8 mouse cellular contexts compared by ENCODE assay signal in genomic region chr12:71832225-71832624, GRCm38 (mm10). TPM values are rescaled to one million over a fixed set of nuclear protein-coding genes. Genes with fewer than 3 reads are reported as not detected.
DNase-seq lines count a peak whose midpoint lies in the region; ATAC-seq and TF ChIP-seq lines count a peak whose summit lies in the region.

No protein-coding gene starts in this region.

- peak; percentile 56 for DNase-seq in ES-E14 (ENCODE audit: low read depth, low spot score)
- DNase-seq in c-Kit-positive CD71-negative TER-119-negative erythroid progenitor cells, embryonic 14.5 days (ENCODE audit: low read depth): peak; percentile 64
- peak; percentile 93 for DNase-seq in forebrain, embryonic 14.5 days (ENCODE audit: low spot score)
- peak; percentile 75 to 77 for DNase-seq in heart, postnatal 10 days
- DNase-seq in kidney, postnatal 4 days: peak; percentile 76 to 85
- peak; percentile 74 to 82 for DNase-seq in lung, adult 18-20 months
- DNase-seq in thymus, postnatal 0 days (ENCODE audit: low spot score): peak; percentile 36

- 0 out of 2 replicates have a peak overlapping the region, but pooled peaks have one; percentile 91 for H3K9ac ChIP-seq in ES-E14 (ENCODE audit: insufficient read depth, low read depth, low read length, poor library complexity, severe bottlenecking)
- H3K9ac ChIP-seq in forebrain, embryonic 14.5 days (ENCODE audit: low read length): peak overlapping the region; percentile 96
- peak overlapping the region; percentile 97 for H3K9ac ChIP-seq in neural tube, embryonic 14.5 days (replicated peaks; ENCODE audit: low read depth, low read length)

- H3K4me2 ChIP-seq in forebrain, embryonic 14.5 days (ENCODE audit: low read length): peak overlapping the region; percentile 75
- H3K4me2 ChIP-seq in neural tube, embryonic 14.5 days (ENCODE audit: low read depth, low read length): peak overlapping the region; percentile 76

- no peak for ATAC-seq in forebrain, embryonic 14.5 days
- ATAC-seq in neural tube, embryonic 14.5 days (ENCODE audit: low read depth): no peak

- H3K9me3 ChIP-seq in ES-E14 (ENCODE audit: control insufficient read depth, insufficient read depth, low read depth, low read length): no peaks in the 10 kb centered on the region
- no peaks in the 10 kb centered on the region for H3K9me3 ChIP-seq in forebrain, embryonic 14.5 days (replicated peaks; ENCODE audit: control insufficient read depth, low read length)
- H3K9me3 ChIP-seq in neural tube, embryonic 14.5 days (ENCODE audit: control insufficient read depth, low read length): no peaks in the 10 kb centered on the region

- in situ Hi-C loops in ES-E14 (cut with MboI; ENCODE audit: low sequenced_read_pairs in 2 of 2, unreplicated experiment in 2 of 2): no loop called here

- H3K4me3 ChIP-seq in ES-E14 (ENCODE audit: insufficient read depth in 1 of 2, low read depth in 1 of 2, low read length in 2 of 2, poor library complexity in 1 of 2, severe bottlenecking in 1 of 2): peak overlapping the region; percentile 81 to 85
- H3K4me3 ChIP-seq in forebrain, embryonic 14.5 days (ENCODE audit: low read depth, low read length): peak overlapping the region; percentile 57
- H3K4me3 ChIP-seq in neural tube, embryonic 14.5 days (ENCODE audit: low read depth, low read length): peak overlapping the region; percentile 96

- H3K36me3 ChIP-seq in ES-E14 (ENCODE audit: control insufficient read depth, insufficient read depth, low read length, poor library complexity, severe bottlenecking): no peaks in the 10 kb centered on the region
- H3K36me3 ChIP-seq in forebrain, embryonic 14.5 days (ENCODE audit: control insufficient read depth, insufficient read depth, low read length): no peaks in the 10 kb centered on the region
- no peaks in the 10 kb centered on the region for H3K36me3 ChIP-seq in neural tube, embryonic 14.5 days (ENCODE audit: control insufficient read depth, insufficient read depth, low read length)

- H3K27ac ChIP-seq in ES-E14 (ENCODE audit: insufficient read depth, low read depth, low read length, poor library complexity, severe bottlenecking): no peak overlapping the region
- no peak overlapping the region; the same call in 1 of the 2 replicates for H3K27ac ChIP-seq in forebrain, embryonic 14.5 days (ENCODE audit: low read depth, low read length)
- H3K27ac ChIP-seq in neural tube, embryonic 14.5 days (ENCODE audit: low read depth, low read length): peak overlapping the region; percentile 92

- H3K27me3 ChIP-seq in forebrain, embryonic 14.5 days (replicated peaks; ENCODE audit: control insufficient read depth, insufficient read depth, low read length): no peaks in the 10 kb centered on the region
- no peaks in the 10 kb centered on the region for H3K27me3 ChIP-seq in neural tube, embryonic 14.5 days (ENCODE audit: control insufficient read depth, insufficient read depth, low read length)

- H3K4me1 ChIP-seq in ES-E14 (ENCODE audit: control insufficient read depth in 2 of 2, insufficient read depth in 2 of 2, low read length in 2 of 2, poor library complexity in 1 of 2): peaks cover 4 to 5% of the 10 kb centered on the region in 2 experiments; a peak in 2 of 4 replicates
- peaks cover 35% of the 10 kb centered on the region for H3K4me1 ChIP-seq in forebrain, embryonic 14.5 days (ENCODE audit: control insufficient read depth, insufficient read depth, low read length)
- H3K4me1 ChIP-seq in neural tube, embryonic 14.5 days (ENCODE audit: control insufficient read depth, insufficient read depth, low read length): peaks cover 28% of the 10 kb centered on the region

- 0% methylated on average over 12 of the region's 12 CpGs for WGBS in forebrain, embryonic 14.5 days
- under 1% methylated on average over 12 of the region's 12 CpGs for WGBS in neural tube, embryonic 14.5 days

- intact Hi-C loops in heart, postnatal 10 days (cut with DNase I): loop anchor here (5.0 kb wide), 4 partner anchors 35 to 165 kb away; no protein-coding TSS in a partner anchor

TF ChIP-seq in ES-E14, 5 proteins besides CTCF, POLR2A, EP300 and RAD21:
- TF ChIP-seq HCFC1 (IDR thresholded peaks at IDR 0.05; ENCODE audit: borderline replicate concordance, insufficient read depth, low read length) (no peak), MAFK (IDR thresholded peaks at IDR 0.05; ENCODE audit: insufficient read depth, low read depth, low read length) (no peak), CHD2 (IDR thresholded peaks at IDR 0.05; ENCODE audit: low read depth, low read length) (no peak), ZC3H11A (IDR thresholded peaks at IDR 0.05; ENCODE audit: borderline replicate concordance, low read depth, low read length) (no peak), ZNF384 (IDR thresholded peaks at IDR 0.05; ENCODE audit: low read depth, low read length) (no peak)

RNA-seq across cellular contexts. Expression of gene Daam1, which starts 1.3 kb away (rescaled TPM):
- 15.8 and 16.7 TPM in 2 replicates for total RNA-seq in ES-E14 (2012; rRNA removed)
- polyA plus RNA-seq in forebrain, embryonic 14.5 days (2014; fragmentation: Nextera tagmentation; extraction: Ambion mirVana): 29.9 and 40.9 TPM in 2 replicates
- total RNA-seq in heart, postnatal 10 days (2021): 10 to 100 TPM; 70.7 to 86.4 TPM
- polyA plus RNA-seq in neural tube, embryonic 14.5 days (2014; fragmentation: Nextera tagmentation; extraction: Ambion mirVana): 33.0 and 55.2 TPM in 2 replicates
- 3.8 TPM in 2 replicates for polyA plus RNA-seq in thymus, postnatal 0 days (2015; fragmentation: Nextera tagmentation; extraction: Ambion mirVana)

Comparison
In these comparisons a context has a peak if more than half of its experiments do, and no peak if none do; other contexts are left out.
1. DNase-seq: peak in every context shown above with its lines; median percentile 93 in forebrain, embryonic 14.5 days; 80 in kidney, postnatal 4 days; 78 in lung, adult 18-20 months; 76 in heart, postnatal 10 days; 64 in c-Kit-positive CD71-negative TER-119-negative erythroid progenitor cells, embryonic 14.5 days; 56 in ES-E14; 36 in thymus, postnatal 0 days.